Mouse (Mus musculus): Measurements from ENCODE around the gene Pnpla7. TPM values are rescaled to one million over a fixed set of nuclear protein-coding genes. Genes with fewer than 3 reads are reported as not detected.

The Pnpla7 gene
- total RNA-seq, 2 experiments from 2014 or later = 13.5 to 13.7 TPM

DNA sequence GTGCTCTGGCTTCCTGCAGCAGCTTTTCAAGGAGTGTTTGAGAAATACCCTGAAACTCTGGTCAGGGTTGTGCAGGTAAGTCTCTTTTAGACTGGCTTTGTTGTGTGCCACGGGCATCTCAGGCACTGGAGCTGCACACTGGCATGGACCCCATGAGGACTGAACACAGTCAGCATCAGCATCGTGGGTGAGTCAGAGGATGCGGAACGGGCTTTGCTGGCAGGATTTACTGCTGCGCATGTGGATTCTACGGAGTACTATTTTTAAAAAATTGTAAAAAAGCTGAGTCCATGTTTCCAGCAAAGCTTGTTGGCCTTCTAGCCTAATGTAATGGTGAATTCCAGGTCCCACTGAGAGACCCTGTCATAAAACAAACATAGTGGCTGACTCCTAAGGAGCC is 19.5 kb downstream of the Pnpla7 start:
- no peak for DNase-seq

DNA sequence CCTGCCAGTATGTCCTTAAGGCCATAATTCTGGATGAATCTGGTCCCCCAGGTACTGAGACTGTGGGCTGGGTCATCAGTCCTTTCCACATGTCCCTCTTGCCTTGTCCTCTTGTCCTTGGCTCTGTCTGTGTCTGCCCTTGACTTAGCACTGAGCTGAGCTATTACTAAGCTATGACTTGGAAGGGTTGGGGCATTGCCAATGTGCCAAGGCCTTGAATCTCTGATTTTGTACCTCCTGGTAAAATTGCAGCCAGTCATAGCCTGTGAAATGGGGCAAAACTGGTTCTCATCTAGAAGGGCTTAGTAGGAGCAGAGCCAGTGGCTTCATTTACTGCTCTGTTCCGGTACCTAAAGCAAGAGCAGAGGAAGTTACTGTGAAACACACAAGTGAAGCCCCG is 20.6 kb downstream of the Pnpla7 start:
- DNase-seq = no peak

DNA sequence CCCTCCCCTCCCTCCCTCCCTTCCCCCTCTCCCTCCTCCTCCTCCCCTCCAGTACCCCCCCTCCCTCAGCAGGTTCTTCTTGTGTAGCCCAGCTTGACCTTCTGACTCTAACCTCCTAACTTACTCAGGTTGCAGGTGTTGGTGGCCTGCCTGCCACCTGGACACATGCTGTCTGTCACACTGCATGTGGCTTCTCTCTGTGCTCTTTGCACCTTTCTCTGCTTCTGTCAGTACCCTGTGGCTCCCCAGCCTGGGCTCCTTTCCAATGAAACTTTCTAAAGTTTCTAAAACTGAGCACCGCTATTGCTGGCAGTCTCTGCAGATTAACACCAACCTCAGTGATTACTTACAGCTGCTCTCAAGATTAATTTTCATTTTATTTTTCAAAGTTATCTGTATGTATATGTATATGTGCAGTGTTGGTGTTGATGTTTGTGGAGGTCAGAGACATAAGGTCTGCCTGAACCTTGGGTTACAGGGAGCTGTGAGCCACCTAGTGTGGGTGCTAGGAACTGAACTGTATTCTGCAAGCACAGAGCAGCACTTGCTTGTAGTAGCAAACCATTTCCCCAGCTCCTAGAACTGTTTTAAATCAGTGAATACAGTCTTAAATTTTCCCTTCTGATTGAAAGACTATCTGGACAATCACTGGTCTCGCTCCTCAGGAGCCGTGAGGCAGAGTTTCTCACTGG is 24.9 kb downstream of the Pnpla7 start:
- DNase-seq = peak; percentile 47

DNA sequence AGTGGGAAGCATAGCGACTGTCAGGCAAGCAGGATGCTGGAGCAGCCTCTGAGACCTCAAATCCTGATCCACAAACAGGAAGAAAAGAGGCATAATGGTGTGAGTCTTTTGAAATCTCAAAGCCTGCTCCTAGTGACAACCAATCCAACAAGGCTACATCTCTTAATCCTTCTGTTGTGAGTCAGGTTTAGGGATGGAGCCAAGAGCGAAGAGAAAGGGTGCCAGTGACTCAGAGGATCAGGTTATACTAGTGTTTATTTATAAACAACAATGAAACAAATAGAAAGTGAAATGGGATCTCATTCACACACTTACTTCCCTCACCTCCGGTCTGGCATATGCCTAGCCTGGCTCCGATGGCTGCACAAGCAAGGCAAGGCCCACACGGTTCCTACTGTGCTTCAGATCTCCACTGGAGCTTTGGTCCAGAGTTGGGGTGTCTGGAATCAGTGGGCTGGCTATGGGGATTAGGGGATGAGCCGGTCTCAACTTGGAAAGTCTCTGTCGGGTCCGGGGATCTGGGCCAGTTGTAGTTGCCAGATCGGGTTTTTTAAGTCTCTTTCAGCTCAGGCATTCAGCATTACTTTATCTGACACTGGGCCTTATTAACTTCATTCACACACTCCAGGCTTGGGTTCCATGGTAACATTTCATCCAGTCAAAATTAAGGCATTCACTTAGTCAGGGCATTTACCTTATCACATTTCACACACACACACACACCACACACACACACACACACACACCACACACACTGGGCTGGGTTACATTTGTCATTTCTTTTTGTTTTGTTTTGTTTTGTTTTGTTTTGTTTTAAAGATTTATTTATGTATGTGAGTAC is 28.3 kb downstream of the Pnpla7 start:
- no peak for DNase-seq

DNA sequence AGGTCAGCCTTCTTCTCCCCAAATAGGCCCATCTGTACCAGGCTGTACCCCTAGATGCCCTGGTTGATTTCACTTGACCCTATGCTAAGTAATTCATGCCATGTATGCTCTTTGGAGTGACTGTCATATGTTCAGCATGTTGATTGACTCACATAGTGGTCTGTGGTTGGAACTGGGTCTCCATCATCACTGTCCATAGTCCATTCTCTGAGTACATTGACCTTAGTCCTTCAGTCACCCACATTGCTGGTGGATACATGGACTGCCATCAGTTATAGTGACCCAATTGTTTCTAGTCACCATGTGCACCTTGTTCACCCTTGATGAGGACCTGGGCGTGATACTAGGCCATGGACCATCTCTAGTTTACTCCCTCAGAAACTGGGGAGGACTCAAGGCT is 30.9 kb downstream of the Pnpla7 start:
- no peak for DNase-seq

DNA sequence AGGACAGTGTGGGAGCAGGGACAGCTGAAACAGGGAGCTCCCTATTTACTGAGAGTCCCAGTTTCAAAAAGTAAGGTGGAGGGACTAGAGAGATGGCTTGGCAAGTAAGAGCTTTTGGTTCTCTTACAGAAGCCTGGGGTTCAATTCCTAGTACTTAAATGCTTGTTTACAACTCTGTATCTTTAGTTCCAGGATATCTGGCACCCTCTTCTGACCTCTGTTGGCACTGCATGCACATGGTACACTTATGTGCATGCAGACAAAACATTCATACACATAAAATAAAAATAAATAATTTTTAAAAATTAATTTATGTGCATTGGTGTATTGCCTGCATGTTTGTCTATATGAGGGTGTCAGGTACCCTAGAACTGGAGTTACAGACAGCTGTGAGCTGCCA is 32.4 kb downstream of the Pnpla7 start:
- no peak for DNase-seq

DNA sequence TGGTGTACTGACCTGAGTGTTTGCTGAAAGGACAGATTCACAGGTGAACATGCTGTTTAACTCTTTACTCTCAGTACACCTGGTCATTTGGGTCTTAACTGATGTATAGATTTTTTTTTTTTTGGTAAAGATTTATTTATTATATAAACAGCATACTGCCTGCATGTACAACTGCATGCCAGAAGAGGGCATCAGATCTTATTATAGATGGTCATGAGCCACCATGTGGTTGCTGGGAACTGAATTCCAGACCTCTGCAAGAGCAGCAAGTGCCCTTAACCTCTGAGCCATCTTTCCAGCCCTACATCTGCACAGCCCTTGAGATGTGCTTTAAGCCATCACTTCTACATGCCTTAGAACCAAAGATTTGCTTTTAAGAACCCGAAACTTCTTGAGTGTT is 46.8 kb downstream of the Pnpla7 start:
- no peak for DNase-seq

DNA sequence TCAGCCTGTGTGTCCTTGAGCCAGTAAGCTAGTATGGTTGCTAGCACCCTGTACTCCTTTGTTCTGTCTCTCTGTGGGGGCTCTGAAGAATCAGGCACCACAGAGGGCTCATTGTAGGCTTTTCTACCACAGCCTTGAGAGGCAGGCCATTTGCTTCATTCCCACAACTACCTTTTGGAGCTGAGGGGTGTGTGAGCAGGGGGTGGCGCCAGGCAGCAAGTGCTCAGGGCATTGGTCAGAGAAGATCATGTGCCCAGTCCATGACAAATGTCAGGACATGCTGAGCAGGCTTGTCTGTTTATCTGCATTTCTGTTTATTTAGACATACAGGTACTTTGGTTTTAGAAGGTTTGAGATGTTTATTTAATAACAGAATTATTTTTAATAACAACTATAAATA is 49.3 kb downstream of the Pnpla7 start:
- DNase-seq = no peak

DNA sequence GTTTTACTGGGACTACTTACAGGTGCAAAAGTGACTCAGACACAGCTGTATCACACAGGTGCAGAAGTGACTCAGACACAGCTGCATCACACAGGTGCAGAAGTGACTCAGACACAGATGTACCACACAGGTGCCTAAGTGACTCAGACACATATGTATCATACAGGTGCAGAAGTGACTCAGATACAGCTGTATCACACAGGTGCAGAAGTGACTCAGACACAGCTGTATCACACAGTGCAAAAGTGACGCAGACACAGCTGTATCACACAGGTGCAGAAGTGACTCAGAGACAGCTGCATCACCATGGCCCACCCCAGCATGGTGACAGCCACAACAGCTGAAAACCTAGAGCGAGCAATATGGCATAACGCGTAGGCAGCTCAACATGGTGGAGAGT is 59.2 kb downstream of the Pnpla7 start:
- DNase-seq = no peak

DNA sequence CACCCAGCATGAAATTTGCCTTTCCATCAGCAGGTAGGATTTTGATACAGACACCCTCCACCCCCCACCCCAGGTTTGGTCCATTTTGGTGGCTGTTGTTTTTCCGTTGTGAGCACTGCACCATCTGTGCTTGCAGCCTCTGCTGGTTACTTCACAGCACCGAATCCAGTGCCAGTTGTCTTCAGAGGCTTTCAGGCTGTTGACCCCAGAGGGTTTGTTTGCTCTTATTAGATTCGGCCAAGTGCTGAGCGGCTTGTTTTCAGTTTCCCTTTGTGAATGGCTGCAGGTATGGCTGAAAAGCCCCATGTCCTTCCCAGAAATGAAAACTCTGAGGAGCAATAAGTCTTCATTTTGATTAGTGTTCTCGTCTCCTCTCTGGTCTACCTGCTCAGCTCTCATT is 64.3 kb downstream of the Pnpla7 start:
- DNase-seq = no peak

DNA sequence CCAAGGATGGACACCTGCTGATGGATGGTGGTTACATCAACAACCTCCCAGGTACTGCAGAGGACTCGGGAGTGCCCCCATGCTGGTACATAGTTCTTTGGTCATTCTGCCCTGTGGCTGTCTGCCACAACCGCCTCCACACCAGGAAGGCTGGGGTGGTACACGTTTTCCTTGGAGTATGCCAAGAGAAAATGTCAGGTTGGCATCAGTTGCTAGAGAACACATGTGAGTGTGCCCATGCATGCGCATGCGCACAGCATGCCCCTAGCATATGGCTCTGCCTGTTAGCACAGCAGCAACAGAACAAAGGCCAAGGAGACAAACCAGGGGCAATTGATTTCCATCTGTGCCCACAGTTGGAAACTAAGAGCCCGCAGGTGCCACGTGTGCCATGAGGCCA is 75.1 kb downstream of the Pnpla7 start:
- no peak for DNase-seq

DNA sequence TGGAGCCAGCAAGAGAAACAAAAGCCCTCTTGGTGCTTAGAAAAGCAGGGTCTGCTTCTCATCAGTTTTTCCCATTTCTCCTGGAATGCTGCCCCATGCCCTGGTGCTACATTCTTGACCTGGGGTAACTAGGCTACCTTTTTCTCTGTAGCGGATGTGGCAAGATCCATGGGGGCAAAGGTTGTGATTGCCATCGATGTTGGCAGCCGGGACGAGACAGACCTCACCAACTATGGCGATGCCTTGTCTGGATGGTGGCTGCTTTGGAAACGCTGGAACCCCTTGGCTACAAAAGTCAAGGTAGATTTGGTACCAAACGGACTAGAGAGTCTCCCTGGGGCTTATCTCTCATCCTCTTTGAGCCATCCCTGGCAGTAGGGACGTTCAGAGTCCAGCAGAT is 75.6 kb downstream of the Pnpla7 start:
- DNase-seq = no peak

DNA sequence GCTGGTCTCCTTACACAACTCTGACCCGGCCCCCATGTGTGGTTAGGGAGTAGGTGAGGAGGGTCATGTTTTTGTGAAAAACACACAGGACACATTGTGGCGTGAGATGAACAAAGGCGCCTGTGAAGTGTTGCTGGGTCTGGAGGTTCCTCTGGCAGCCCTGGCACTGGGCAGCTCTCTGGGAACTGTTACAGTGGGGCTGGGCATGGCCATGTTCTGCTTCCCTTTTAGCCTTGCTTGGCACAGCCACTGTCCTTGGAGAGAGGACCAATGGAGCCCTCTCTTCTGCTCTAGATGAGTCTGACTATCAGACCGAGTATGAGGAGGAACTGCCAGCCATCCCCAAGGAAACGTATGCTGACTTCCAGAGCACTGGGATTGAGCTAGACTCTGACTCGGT is 77.3 kb downstream of the Pnpla7 start:
- DNase-seq = no peak

DNA sequence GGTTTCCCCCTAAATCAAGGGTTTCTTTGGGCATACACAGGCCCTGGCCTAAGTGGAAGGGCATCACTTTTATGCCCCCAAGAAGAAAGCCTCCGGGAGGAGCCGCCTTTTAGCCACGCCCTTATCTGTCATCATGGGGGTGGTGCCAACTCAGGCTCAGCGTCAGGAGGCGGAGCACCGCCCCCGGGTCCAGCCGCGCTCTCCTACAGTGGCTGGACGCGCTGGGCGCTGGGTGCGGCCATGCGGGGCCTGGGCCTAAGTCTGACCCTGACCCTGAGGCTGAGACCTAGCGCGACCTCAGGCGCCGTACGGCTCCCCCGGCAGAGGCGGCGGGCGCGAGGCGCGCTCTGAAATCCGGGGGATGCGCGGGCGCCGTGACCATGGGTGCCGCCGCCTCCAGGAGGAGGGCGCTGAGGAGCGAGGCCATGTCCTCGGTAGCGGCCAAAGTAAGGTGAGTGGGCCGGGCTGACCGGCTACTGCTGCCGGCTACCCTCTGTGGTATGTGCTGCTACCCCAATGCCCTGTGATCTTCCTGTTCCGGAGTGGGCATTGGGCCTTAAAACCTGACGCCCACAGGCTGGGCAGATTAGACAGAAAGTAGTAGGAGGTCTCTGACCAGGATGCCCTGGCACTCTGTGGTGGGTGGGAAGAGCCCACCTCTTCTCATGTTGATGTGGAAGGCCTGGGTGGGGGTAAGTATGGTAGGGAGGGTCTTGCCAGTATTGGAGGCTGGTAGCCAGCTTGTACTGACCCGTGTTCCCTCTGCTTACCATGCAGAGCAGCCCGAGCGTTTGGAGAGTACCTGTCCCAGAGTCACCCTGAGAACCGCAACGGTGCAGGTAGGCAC is 78.6 kb downstream of the Pnpla7 start, which contains the start of gene Nsmf:
TSS of gene Nsmf (plus strand) at position 135 of the 847 bp plus-strand sequence.
- peak; percentile 92 for DNase-seq

DNA sequence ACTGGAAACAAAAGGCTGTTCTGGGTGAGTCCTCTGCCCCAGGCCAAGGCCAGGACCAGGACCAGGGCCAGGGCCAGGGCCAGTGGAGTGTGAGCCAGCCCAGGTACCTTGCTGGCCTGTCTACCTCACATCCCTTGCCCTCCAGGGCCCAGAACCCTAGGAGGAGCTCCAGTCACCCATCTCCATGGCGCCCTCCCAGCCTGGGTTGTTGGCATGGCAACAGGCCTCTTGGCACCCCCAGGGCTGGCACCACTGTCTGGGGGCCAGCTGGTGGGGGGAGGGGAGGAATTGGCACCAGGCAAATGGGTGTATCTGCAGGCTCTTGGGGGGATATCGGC is 79.2 kb downstream of the Pnpla7 start:
- peak; percentile 33 for DNase-seq

DNA sequence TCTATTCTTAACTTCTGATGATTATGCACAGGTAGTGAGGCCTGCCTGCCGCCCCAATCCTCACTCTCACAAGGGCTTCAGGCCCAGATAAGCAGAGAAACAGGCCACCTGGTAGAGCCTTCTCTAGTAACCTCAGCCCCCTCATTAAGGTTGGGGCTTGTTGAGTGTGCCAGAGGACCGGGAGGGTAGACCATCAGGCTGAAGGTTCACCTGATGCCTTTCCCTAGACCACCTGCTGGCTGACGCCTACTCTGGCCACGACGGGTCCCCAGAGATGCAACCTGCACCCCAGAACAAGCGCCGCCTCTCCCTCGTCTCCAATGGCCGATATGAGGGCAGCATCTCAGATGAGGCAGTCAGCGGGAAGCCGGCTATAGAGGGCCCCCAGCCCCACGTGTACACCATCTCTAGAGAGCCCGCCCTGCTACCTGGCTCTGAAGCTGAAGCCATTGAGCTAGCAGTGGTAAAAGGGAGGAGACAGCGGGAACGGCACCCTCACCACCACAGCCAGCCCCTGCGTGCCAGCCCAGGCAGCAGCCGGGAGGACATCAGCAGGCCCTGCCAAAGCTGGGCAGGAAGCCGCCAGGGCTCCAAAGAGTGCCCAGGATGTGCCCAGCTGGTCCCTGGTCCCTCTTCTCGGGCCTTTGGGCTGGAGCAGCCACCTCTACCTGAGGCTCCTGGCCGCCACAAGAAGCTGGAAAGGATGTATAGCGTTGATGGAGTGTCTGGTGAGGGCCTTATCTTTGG is 79.7 kb downstream of the Pnpla7 start:
- DNase-seq = no peak

DNA sequence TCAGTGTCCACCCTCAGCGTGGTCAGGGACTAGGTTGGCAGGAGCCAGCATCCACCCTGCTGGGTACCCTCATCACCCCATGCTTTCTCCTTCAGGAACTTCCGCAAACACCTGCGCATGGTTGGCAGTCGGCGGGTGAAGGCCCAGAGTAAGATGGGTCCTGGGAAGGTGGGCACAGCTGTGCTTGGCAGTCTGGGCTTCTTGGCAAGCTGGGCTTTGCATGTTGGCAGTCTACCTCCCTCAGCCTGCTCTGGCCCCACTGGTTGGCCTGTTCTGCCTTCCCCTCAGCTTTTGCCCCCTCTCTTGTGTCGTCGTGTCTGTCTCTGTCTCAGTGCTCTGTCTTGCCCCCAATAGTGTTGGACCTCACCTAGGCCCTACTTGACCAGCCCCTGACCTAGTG is 83.1 kb downstream of the Pnpla7 start:
- DNase-seq = no peak

DNA sequence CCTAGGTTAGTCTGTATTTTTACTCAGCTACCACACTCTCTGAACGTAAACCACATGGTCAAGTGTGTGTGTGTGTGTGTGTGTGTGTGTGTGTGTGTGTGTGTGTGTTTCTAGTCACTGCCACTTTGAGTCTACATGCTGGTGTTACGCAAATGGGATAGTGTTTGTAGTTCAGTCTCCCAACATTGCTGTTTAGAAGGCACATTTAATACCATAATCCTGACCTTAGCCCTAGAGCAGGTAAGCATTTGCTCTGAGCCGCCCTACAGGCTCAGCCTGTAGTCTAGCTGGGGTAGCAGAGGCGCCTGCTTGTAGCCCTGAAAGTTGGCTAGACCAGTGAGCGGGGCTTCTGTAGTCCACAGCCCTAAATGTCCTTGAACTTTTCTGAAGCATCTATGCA is 87.7 kb downstream of the Pnpla7 start:
- no peak for DNase-seq

DNA sequence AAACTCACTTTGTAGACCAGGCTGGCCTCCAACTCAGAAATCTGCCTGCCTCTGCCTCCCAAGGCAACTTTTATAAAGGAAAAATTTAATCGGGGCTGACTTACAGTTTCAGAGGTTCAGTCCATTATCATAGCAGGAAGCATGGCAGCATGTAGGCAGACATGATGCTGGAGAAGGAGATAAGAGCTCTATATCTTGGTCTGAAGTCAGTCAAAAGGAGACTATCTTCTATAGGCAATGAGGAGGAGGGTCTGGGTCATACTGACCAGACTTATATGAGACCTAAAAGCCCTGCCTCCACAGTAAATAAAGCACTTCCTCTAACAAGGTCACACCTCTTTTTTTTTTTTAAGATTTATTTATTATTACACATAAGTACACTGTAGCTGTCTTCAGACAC is 88.5 kb downstream of the Pnpla7 start:
- no peak for DNase-seq

DNA sequence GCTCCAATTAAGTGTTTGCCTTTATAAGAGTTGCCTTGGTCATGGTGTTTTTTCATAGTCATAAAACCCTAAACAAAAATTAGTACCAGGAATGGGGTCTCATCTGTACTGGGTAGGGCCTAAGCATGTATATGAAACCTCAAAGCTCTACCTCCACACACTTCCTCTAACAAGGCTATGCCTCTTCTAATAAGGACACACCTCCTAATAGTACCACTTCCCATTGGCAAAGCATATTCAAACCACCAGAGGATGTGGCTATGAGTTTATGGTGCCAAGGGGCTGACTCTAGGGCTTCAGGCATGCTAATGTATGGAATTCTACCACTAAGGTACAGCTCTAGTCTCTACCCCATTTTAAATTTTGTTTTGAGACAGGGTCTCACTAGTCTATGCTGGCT is 89.7 kb downstream of the Pnpla7 start:
- no peak for DNase-seq

DNA sequence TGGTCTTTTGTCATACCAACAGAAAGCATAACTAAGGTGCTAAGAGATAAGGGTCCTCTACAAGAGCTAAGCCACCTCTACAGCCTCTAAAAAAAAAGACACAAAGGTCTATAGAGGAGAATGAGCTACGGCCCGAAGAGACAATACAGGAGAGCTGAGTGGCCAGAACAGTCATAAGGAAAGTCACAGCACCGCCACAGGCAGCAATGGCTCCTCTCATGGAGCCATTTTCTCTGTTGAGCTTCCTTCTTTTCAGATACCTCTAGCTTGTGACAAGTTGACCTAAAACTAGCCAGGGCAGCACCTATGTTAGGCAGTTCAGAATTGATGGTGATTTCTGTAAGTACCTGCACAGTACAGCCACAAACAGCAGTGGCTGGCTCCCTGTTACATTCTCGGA is 90.7 kb downstream of the Pnpla7 start:
- no peak for DNase-seq

DNA sequence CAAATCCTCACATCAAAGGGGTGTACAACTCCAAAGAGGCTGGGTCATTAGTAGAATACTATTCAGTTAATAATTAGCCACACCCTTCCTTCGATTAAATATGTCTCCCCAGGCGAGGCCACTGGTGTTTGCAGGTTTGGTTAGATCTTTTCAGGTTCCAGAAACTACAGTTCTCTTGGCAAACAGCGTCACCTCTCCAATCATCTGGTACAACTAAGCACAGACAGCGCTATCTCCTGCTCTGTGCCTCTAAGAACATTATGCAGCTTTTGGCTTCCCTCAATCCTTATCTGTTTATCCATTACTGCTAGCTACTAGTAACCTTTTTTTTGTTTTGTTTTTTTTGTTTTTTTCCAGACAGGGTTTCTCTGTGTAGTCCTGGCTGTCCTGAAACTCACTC is 93.7 kb downstream of the Pnpla7 start:
- no peak for DNase-seq

DNA sequence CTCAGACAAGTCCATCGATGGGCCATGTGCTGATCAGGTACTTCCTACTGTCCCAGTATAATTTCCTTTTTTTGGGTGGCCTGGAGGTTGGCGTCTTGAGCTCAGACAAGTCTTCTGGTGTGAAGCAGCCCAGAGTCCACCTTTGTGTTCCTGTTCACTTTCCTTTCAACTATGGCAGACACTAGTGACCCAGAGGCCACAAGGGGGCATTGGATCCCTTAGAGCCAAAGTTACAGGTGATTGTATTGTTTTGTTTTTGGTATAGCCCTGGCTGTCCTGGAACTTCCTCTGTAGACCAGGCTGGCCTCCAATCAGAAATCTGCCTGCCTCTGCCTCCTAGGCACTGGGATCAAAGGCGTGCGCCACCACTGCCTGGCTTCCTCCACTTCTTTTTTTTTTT is 96.6 kb downstream of the Pnpla7 start:
- DNase-seq = no peak
